Mouse (Mus musculus) liver, postnatal 0 days (tissue): ENCODE data around the gene Sec14l4.

Experiments
- CTCF ChIP-seq: sonication (generic); IDR thresholded peaks from 2 replicates; pipeline ENCODE4 v1.5.1; 2016; ENCODE audit warnings: antibody characterized with exemption, low read depth
- EP300 ChIP-seq: IDR thresholded peaks from 2 replicates; pipeline ENCODE4 v1.6.1; 2016; ENCODE audit warnings: antibody characterized with exemption, low read depth, mild to moderate bottlenecking

GRCm38 (mm10) chr11:3993914-3994313, 37.3 kb upstream of the Sec14l4 start:
- TF ChIP-seq CTCF (no peak), EP300 (no peak)
